Mouse (Mus musculus) C2C12 (cell line): ENCODE measurements at regions not wholly inside any gene's neighbourhood (a gene's known extent, or its start where the extent isn't known, plus 50 kb on each side); places are given as distances from the start of the nearest gene placed in this dataset.

Experiments
- CEBPB ChIP-seq: IDR thresholded peaks from one replicate; pipeline ENCODE4 v1.6.1; 2011; ENCODE audit warnings: low read depth, mild to moderate bottlenecking, control low read depth, moderate library complexity
- CTCF ChIP-seq: IDR thresholded peaks from one replicate; pipeline ENCODE4 v1.5.1; 2011; ENCODE audit not compliant: control insufficient read depth, insufficient read depth, insufficient read length
- MAX ChIP-seq: IDR thresholded peaks from one replicate; pipeline ENCODE4 v1.6.1; 2011; ENCODE audit warnings: mild to moderate bottlenecking, control low read depth
- MYOD1 ChIP-seq: IDR thresholded peaks from one replicate; pipeline ENCODE4 v1.6.1; 2011; ENCODE audit warnings: low read depth; ENCODE audit not compliant: control insufficient read depth, insufficient read length

DNA sequence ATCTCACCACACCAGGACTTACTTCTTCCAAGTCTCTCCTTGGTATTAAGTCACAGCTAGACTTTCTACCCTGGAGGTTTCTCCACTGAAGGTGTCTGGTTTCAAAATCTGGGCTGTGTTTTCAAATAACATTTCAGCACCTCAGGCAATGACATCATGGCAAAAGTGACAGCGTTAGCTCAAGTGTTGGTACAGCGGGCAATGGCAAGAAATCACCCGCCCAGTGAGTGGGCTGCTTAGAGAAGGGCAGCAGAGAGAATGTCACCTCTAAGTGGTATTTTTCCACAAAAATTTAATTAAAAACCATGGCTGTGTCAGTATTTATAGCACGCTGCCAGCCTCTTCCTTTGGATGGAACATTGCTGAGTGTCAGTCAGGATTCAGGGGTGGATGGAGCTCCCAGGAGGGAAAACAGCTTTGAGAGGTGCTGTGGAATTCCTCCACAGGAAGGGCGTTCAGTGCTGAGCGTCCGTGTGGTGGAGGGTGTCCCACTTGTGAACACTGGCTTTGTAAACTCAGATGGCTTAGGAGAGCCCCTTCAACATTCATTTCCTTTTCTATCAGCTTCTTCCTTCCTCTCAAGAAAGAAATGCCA is 141.5 kb downstream of the Gas1 start:
- TF ChIP-seq CTCF (no peak), MAX (no peak), MYOD1 (no peak), CEBPB (no peak)
